Mouse (Mus musculus): ENCODE measurements at regions not wholly inside any gene's neighbourhood (a gene's known extent, or its start where the extent isn't known, plus 50 kb on each side); places are given as distances from the start of the nearest gene placed in this dataset.

- no peak for DNase-seq (ENCODE audit: low read depth, low spot score)
Observed at GRCm38 (mm10) chr15:25468478-25468877, 54.9 kb upstream of the Basp1 start.

GRCm38 (mm10) chr15:25469185-25469845 lies 55.8 kb upstream of the Basp1 start:
- DNase-seq (ENCODE audit: low read depth, low spot score) = no peak

GRCm38 (mm10) chr15:25471331-25471730 lies 57.8 kb upstream of the Basp1 start:
- no peak for DNase-seq (ENCODE audit: low read depth, low spot score)

- no peak for DNase-seq (ENCODE audit: low read depth, low spot score)
Observed at GRCm38 (mm10) chr15:25473201-25473710, 59.7 kb upstream of the Basp1 start.

GRCm38 (mm10) chr15:25474096-25474495 lies 60.5 kb upstream of the Basp1 start:
- no peak for DNase-seq (ENCODE audit: low read depth, low spot score)

- no peak for DNase-seq (ENCODE audit: low read depth, low spot score)
Observed at GRCm38 (mm10) chr15:25482586-25482985, 69.0 kb upstream of the Basp1 start.

GRCm38 (mm10) chr15:25485372-25485771 lies 71.8 kb upstream of the Basp1 start:
- no peak for DNase-seq (ENCODE audit: low read depth, low spot score)

- DNase-seq (ENCODE audit: low read depth, low spot score) = peak; percentile 36
Observed at GRCm38 (mm10) chr15:25486158-25486557, 72.6 kb upstream of the Basp1 start.

- DNase-seq (ENCODE audit: low read depth, low spot score) = no peak
Observed at GRCm38 (mm10) chr15:25489804-25490203, 76.2 kb upstream of the Basp1 start.

- no peak for DNase-seq (ENCODE audit: low read depth, low spot score)
Observed at GRCm38 (mm10) chr15:25492161-25492746, 78.7 kb upstream of the Basp1 start.

- peak; percentile 15 for DNase-seq (ENCODE audit: low read depth, low spot score)
Observed at GRCm38 (mm10) chr15:25494687-25495299, 81.2 kb upstream of the Basp1 start.

- no peak for DNase-seq (ENCODE audit: low read depth, low spot score)
Observed at GRCm38 (mm10) chr15:25495926-25496644, 82.5 kb upstream of the Basp1 start.

GRCm38 (mm10) chr15:25497743-25498142 lies 84.2 kb upstream of the Basp1 start:
- DNase-seq (ENCODE audit: low read depth, low spot score) = no peak

GRCm38 (mm10) chr15:25498422-25498821 lies 84.9 kb upstream of the Basp1 start:
- DNase-seq (ENCODE audit: low read depth, low spot score) = no peak

GRCm38 (mm10) chr15:25502513-25502912 lies 88.9 kb upstream of the Basp1 start:
- no peak for DNase-seq (ENCODE audit: low read depth, low spot score)

GRCm38 (mm10) chr15:25503104-25503503 lies 89.5 kb upstream of the Basp1 start:
- DNase-seq (ENCODE audit: low read depth, low spot score) = no peak

- peak; percentile 7 for DNase-seq (ENCODE audit: low read depth, low spot score)
Observed at GRCm38 (mm10) chr15:25509139-25509538, 95.6 kb upstream of the Basp1 start.

GRCm38 (mm10) chr15:25509584-25509983 lies 96.0 kb upstream of the Basp1 start:
- DNase-seq (ENCODE audit: low read depth, low spot score) = no peak

- peak; percentile 75 for DNase-seq (ENCODE audit: low read depth, low spot score)
Observed at GRCm38 (mm10) chr15:25510060-25510492, 96.5 kb upstream of the Basp1 start.

- peak; percentile 26 for DNase-seq (ENCODE audit: low read depth, low spot score)
Observed at GRCm38 (mm10) chr15:25518025-25518928, 104.0 kb upstream of the Myo10 start.

- DNase-seq (ENCODE audit: low read depth, low spot score) = no peak
Observed at GRCm38 (mm10) chr15:25524189-25524588, 98.1 kb upstream of the Myo10 start.

All from brain, adult 2 months (tissue).